Mouse (Mus musculus): ENCODE results near the gene Nup188.

DNA sequence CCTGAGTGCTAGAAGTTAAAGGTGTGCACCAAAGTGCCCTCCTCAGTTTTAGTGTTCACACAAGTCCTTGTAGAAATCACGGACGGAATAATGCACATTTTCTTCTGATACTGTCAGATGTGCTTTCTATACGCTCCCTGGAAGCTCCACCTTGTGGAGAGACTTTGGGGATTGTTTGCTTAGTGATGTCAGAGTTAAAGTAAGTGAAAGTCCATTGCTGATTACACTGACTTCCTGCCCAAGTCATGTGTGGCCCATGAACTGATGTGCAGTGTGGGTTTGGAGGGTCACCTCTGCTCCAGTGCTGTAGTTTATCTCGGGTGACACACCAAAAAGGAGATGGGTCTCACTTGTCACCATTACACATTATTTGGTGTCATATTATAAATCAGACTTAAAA is 33.1 kb downstream of the Nup188 start:
- no peak for TF ChIP-seq CTCF (IDR thresholded peaks at IDR 0.05; ENCODE audit: borderline replicate concordance, insufficient read depth, low read length)
- TF ChIP-seq POLR2A (IDR thresholded peaks at IDR 0.05; ENCODE audit: low read depth, low read length): no peak

Measured in embryonic fibroblast, embryonic 13.5 days (primary cell).